Mouse (Mus musculus): Measurements from ENCODE around the gene Faim2.

Faim2 gene

DNA sequence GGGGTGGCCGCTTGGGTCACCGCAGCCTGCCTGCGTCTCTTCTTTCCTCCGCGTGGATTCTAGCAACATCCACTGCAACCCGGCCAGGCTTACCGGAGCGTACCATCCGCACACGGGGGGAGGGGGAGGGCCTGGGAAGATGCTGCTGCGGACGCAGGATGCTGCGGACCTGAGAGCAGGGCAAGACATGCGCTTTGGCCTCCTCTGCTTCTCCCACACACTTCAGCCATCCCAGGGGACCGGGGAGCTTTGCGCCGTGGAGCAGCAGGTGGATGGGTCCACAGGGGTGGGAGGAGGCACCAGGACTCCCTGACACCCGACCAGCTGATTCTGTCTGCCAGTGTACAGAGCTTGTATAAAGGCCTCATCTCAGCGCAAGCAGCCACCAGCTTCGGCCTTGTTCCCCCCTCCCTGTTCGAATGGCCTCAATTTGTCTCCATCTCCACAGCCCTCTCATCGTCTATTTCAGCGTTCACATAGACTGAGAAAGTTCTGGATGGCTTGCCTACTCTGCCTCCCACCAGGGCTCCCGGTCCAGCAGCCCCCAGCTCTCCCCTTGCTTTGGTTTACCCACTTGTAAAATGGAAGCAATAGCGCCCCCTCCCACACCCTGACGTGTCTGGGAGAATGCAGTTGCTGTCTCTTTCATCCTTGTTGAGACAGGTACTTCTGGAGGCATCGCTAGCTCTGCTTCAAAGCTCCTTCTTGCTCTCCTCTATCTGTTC, at the start of gene Faim2:
TSS of gene Faim2 (minus strand) at position 537 of the 725 bp plus-strand sequence.
- DNase-seq (ENCODE audit: low read depth): no peak

DNA sequence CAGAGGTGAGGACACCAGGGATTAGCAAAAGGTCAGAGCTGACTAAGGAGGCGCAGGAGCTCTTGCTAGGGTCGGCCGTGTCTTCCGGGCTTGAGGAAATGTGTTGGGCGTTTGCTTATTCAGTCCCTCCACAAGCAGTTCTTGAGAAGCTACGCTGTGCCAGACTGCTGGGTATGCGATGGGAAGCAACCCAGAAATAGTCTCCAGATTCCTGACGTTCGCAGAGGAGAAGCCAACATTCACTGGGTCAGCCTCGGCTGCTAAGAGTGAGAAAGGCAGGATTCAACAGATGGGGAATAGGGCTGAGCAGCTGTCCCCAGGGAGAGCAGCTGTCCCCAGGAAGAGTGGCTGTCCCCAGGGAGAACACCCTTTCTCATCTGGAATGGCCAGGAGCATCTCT, 41.2 kb upstream of the Faim2 start:
- no peak for DNase-seq (ENCODE audit: low read depth)

DNA sequence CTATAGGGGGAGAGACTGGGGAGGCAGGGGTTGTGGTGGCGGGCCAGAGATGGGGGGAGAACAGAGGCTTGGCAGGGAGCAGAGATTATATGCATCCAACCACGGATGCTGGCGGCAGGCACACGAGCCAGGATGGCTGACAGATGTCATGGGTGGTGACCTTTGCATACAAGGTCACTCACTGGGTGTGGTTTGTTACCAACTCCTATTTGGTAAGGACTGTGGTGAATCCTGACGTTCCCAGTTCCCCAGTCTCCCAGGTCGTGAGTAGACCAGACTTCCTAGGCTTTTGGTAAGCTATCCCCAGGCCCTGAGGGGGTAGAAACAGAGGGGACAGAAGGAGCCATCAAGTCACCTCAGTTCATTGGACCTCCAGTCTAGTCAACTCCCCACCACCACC, 40.7 kb upstream of the Faim2 start:
- no peak for DNase-seq (ENCODE audit: low read depth)

DNA sequence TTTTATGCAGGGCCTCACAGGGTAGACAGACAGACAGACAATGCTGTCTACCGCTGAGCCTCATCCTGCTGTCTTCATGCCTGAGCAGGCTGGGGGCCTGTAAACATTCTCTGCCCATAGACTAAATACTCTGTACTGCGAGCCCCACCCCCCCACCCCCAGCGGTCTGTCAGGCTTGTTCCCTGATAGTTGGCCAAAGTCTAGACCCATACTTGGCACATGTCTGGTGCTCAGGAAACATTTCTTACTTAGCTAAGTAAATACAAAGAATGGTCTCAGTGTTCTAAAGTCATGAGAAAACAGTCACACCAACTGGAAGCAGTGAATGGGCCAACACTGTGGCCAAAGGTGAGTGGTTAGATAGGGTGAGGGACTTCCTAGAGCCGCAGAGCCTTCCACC, 39.4 kb upstream of the Faim2 start:
- DNase-seq (ENCODE audit: low read depth): no peak

DNA sequence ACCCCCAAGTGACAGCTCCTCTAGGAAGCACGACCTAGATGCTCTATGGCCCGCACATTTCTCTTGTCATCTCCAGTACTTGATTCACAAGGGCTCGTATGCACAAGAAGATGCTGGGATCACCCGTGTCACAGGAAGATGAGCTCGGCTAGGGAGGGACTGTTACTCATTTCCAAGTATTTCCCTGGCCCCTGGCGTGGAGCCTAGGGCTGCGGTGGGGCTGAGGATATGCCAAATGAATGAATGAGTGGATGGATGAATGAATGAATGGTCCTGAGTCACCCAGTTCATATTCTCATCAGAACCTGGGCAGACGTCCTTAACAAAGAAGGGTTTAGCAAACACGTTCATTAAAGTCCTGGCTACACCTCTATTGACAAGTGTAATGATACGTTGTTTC, 32.3 kb upstream of the Faim2 start:
- no peak for DNase-seq (ENCODE audit: low read depth)

DNA sequence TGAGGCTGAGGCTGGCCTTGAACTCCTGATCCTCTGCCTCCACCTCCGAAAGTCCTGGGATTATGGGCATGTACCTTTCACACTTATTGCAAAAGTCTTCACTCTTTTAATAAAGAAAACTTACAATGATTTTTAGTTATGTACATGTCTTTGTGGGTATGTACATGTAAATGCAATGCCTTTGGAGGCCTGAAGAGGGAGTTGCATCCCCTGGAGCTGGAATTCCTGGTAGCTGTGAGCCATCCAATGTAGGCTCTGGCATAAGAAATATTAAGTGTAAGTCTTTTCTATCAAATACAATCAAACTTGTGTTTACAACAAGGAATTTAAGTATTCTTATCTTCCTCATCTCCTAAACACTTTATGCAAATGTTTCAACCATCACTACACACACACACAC, 31.0 kb upstream of the Faim2 start:
- no peak for DNase-seq (ENCODE audit: low read depth)

DNA sequence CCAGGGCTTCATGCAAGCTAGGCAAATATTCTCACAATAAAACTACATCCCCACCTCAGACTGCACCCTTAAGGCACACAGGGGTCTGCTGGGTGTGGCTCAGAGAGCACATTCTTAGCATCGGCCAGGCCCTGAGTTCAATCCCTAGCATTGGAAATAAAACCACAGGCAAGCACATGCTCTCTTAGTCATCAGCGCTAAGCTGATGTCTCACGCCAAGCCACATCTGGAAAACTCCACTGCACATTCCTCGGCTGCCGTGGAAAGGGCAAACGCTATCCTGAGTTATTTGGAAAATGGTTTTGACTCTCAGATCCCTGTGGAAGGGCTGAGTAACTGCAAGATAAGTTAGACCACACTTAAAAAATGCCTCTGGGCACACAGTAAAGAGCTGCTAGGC, 25.8 kb upstream of the Faim2 start:
- DNase-seq (ENCODE audit: low read depth): no peak

DNA sequence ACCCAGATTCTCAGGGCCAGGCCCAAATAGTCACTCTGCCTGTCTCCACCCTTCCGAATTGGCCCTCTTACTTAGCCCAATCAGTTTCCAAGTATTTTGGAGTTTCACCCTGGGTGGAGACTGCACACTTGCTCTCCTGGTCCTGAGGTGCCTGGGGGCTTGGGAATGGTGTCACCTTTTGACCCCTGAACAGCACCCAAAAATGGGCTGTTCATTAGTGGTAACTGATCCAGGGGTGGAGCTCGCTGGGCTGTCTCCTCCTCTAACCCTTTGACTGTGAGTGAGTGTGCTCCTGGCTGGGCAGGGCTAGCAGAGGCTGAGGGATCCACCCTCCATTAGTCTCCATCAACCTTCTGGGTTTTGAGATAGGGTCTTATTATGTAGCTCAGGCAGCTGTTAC, 21.9 kb upstream of the Faim2 start:
- no peak for DNase-seq (ENCODE audit: low read depth)

DNA sequence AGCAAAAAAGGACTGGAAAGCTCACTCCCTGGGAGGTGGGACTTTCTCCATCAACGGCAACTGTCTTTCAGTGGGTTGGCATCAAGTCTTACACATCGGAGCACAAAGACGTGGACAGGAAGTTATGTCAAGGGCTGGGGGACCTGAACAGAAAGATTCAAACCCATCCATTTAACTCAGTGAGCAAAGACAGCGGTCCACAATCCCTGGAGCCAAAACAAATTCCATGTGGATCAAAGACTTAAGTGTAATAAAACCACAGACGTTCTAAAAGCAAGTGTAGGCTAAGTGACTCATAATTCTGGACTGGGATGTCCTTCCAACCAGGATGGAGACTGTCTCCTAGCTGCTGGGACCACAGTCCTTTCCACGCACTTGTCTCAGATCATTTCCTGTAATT, 19.8 kb upstream of the Faim2 start:
- DNase-seq (ENCODE audit: low read depth): no peak

DNA sequence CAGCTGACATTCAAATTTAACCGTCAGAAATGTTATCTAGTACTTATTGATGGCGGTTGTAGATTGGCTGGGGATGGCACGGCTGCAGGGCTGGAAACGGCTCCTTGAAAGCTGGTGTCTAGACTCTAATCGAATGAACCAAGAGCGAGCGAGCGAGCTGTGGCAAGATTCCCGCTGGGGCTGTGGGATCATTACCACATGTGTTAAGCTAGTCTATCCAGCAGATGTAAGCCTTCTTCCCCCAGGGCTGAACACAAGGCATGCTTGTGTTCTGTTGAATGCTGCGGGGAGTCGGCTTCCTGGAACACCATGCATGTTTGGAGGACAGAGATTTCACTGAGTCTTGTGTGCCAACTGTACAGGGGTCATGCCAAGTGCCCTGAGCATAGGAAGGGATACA, 18.6 kb upstream of the Faim2 start:
- DNase-seq (ENCODE audit: low read depth): no peak

DNA sequence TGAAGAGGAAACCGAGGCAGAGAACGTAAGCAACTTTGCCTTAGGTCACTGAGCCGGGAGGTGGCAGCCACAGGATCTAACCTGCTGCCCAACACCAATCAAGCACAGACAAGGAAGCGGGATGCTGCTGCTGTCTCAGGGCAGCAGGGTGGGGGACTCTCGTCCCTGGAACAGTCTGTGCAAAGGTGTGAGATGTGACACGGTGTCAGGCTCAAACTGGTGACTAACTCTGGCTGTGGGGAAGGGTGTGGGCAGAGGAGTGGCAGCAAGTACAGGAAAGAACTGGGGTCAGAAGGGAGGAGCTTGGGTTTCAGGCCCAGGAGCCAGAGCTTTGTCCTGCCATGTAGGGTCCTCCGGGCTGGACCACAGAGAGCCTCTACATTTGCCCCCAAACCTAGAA, 16.1 kb upstream of the Faim2 start:
- no peak for DNase-seq (ENCODE audit: low read depth)

DNA sequence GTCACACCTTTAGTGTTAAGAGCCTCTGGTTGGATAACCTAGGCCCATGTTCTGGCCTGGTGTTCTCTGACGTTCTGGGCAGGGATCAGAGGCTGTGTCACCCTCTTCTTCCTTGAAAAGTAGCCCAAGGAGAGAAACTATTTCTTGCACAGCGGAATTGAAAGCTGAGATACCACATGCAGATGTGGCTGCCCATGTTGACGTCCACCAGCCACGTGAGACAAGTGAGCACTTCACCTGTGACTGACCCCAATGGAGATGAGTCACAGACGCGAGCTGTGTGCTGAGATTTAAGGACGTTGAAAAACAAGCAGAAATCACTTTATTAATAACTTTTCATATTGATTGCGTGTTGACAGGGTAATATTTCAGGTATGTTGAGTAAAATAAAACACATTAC, 11.9 kb upstream of the Faim2 start:
- DNase-seq (ENCODE audit: low read depth): no peak

DNA sequence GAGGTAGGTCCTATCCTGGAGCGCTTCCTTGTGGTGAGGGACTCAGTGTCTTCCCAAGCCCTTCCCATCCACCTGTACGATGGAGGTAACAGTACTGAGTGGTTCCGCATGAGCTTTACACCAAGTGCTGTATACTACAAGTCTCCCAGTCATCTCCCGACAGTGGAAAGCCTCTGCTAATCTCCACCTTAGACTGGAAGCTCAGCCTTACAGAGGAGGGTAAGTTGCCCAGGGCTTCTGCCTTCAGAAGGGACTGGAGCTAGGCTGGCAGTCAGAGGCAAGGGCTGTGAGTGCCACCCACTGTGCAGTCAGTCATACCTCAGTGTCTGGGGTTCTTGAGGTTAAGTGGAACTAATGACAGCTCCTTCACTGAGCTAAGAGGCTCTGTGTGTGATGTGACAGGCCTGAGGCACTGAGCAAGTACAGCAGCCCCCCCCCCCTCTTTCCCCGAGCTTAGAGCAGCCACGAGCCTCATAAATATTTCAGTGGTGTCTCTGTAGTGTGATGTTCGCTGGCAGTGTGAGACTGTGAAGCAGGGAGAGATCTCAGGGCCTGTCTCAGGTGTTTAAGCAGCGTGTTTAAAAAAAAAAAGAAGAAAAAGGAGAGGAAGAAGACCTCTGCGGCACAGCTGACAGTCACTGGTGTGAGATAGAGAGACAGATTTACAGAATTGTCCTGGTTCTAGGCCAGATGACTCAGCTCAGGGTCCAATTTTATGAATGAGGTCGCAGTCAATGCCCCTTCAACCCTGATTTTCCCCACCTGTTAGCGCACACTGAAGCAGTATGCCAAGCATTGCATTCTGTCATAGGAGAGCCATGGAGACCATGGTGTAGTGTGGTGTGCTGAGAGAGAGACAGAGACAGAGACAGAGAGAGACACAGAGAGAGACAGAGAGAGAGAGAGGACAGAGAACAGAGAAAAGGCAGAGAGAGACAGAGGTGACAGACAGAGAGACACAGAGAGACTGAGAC, 9.2 kb upstream of the Faim2 start:
- DNase-seq (ENCODE audit: low read depth): no peak

DNA sequence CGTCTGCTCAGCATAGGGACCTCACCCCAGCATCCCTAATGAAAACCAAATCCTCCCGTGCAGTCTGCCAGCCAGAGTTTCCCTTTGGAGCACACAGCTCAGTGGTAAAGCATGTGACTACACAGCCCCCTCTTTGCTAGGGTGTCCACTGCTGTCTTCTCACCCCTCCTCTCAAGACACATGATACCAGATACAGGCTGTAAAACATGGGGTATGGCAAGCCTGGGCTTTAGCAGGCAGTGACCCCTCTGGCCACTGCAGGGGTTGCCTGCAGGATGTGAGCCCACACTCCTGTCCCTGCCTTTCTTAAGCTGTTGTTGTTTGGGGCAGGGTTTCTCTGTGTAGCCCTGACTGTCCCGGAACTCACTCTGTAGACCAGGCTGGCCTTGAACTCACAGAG, 4.1 kb upstream of the Faim2 start:
- no peak for DNase-seq (ENCODE audit: low read depth)

DNA sequence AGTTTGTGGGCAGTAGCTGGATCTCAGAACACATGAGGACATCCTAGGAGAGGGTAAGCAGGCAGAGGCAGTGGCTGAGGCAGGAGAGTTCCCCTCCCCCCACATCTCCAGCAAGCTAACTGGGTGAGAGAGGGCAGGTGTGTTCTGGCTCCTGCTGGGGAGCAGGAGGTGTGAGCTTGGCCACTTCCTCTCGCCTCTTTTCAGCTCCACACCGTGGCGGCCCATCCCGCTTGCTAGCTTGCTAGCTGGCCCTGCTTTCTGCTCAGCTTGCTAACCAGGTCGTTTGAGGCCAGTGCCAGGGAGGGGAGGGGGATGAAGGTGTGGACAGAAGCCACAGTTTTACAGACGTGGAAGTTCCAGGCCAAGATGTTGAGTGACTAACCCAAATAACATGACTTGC, 3.2 kb upstream of the Faim2 start:
- no peak for DNase-seq (ENCODE audit: low read depth)

DNA sequence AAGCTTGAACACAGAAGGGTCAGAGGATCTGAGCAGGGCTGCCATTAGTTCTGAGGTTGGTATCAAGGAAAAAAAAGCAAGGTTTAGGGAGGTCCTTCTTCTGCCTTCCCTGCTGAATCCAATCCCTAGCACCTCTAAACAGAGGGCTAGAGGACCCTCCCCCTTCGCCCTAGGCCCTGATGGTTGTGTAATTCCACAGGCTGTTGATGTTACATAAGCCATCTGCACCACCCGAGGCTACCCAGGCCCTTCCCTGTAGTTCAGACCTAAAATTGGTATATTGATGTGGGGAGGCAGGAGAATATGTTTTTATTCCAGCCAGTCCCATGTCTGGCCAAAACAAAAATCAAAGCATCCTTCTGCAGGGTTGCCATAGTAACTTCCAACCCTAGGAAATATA, 1.3 kb downstream of the Faim2 start:
- DNase-seq (ENCODE audit: low read depth): no peak

DNA sequence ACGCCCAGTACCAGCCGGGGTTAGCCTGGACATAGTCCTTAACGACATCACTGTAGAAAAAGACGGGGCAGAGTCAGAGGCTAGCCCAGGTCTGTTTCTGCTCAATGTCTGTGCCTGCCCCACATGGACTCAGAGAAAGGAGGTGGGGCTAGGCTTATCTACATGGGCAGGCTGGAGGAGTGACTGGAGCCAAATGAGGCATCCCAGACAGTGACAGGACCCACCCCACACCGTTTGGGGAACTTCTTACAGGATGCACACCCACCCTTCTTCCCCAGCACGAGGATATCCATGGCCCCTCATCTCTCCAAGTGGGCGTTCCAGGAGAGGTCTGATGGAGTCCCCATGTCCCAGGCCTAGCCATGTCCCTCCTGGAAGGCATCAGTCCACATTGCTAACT, 7.7 kb downstream of the Faim2 start:
- no peak for DNase-seq (ENCODE audit: low read depth)

DNA sequence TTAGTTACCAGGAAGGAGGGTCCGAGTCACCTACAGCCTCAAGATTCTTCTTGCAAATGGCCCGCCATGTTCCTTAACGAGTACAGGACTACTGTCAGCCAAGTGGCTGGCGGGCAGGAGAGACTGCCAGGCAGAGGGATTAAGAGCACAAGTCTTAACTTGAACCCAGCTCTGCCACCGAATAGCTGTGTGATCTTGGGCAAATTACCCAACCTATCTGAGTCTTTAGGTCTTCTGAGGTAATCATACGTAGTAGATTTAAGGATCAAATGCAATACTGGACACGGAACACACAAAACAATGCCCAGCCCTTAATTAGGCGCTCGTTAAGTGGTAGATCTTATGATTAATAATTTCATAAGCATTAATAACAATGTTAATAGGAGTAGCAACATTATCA, 8.3 kb downstream of the Faim2 start:
- no peak for DNase-seq (ENCODE audit: low read depth)

DNA sequence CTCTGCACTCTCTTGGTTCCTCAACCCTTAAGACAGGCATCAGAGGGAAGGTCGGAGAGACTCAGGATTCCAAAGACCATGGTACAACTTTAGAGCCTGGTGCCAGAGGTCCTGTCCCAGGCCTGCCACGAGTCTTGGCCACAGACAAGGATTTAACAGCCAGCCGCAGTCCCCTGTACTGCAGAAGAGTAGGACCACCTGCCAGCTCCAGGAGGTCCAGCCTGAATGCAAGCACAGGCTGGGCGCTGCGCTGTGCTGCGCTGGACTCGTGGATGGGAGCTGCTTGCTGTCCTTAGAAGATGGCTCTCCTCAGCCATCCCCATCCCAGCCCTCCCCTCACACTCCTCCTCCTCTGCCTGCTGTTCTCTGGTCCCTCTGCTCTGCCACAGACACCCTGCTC, 10.2 kb downstream of the Faim2 start:
- DNase-seq (ENCODE audit: low read depth): no peak

DNA sequence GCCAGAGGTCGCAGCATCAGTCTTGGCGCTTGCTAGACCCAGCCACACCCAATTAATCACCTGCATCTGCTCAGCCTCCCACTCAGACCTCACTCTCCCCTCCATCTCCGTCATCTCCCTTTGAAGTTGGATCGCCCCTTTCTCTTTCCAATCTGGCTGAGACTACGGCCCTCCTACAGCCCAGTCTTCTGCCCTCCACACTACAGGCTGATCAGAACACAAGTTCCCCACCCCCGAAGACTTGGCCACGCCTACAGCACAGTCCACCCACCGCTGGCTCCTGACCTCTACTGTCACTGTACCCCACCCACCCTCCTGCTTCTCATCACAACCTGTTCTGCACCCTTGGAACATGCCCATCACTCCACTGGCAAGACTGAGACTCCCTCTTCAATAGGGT, 11.2 kb downstream of the Faim2 start:
- no peak for DNase-seq (ENCODE audit: low read depth)

DNA sequence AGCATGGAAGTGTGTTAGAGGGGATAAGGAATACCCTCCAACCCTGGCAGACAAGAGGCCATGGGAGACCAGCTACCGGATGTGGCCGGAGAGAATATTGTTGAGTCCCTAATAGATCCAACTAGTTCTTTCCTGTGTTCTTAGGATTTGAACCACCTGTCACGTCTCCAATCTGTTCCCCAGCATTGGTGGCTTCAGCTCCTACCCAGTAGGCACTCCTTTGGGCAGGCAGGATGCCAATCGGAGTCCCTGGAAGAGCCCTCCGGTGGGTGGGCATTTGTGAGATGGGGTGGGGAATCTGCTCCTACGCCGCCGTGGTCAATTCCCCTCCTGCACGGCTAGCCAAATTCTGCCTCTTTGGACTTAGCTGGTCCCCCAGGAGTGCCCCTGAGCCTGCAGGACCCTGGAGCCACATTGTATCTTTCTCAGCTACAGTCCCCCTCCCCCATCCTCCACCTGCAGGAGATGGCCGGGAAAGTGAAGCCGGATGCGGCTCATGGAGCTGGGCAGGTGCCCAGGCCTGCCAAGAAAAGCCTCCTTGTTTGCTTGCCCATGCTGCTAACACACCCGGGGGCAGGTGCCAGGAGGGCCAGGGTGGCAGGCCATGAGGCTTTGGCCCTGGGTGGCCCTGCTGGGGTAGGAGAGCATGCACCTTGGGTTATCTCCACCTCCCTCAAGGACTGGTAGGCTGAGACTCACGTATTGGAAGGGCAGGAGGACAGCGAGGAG, 16.0 kb downstream of the Faim2 start:
- DNase-seq (ENCODE audit: low read depth): no peak

DNA sequence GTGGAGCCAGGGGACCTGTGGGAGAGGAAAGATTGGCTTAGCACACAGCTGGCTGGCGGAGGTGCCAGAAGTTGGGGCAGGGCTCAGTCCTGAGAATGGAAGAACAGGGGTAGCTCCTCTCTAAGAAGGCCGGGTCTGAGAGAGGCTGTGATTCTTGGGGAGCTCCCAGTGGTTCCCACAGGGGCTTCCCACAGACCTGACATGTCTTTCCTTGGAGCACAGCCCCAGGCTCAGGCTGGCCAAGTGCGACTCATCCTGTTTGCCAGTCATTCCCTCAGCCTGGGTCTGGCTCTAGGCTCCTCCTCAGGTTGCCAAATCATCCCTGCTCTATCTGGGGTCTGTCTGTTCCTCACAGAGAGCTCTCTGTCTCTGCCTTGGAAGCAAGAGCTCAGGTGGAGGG, 17.3 kb downstream of the Faim2 start:
- no peak for DNase-seq (ENCODE audit: low read depth)

DNA sequence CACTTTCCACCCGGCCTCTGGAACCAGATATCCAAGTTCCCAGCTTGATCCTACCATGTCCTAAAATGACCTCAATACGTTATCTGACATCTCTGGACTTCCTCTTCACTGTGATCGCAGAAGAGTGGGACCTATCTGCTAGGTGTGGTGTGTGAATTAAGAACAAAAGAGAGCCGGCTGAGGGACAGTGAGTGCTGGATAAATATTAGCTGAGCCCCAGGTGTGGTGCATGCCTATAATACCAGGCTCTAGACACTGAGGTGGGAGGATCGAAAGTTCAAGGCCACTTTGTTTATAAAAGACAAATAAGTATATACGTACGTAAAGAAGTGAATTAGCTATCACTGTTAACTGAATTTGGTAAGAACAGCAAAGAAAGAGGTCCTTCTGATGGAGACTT, 18.1 kb downstream of the Faim2 start:
- DNase-seq (ENCODE audit: low read depth): no peak
